Mouse (Mus musculus) forebrain, embryonic 12.5 days (tissue): Measurements from ENCODE around the gene Lrg1. TPM values are rescaled to one million over a fixed set of nuclear protein-coding genes. Genes with fewer than 3 reads are reported as not detected.
A peak's percentile ranks its signal among the peaks of the same experiment; 100 is the strongest.
"Not testable (repeated sequence)": the region's sequence is repeated elsewhere in the genome, so short reads cannot be mapped to it uniquely, and the experiment has no call there.

ENCODE experiments used
- ATAC-seq: fragments of 200-750 bp; cut with Nextera tagmentation; 2 replicates; pipeline ENCODE4 v1.8.0; 2017; ENCODE audit warnings: moderate TSS enrichment; ENCODE audit not compliant: low FRiP score
- H3K27ac ChIP-seq: fragments of 300-500 bp; sonication (generic); 2 replicates; pipeline ENCODE4 v1.5.1; 2016; ENCODE audit warnings: mild to moderate bottlenecking
- H3K27me3 ChIP-seq: fragments of 300-500 bp; sonication (generic); 2 replicates; pipeline ENCODE4 v1.6.1; 2016; ENCODE audit warnings: mild to moderate bottlenecking
- H3K36me3 ChIP-seq: fragments of 300-500 bp; sonication (generic); replicated peaks from 2 replicates; pipeline ENCODE4 v1.6.1; 2016; ENCODE audit warnings: mild to moderate bottlenecking
- H3K4me1 ChIP-seq: fragments of 300-500 bp; sonication (generic); 2 replicates; pipeline ENCODE4 v1.6.1; 2016
- H3K4me2 ChIP-seq: fragments of 300-500 bp; sonication (generic); 2 replicates; pipeline ENCODE4 v1.6.1; 2016; ENCODE audit warnings: mild to moderate bottlenecking, moderate library complexity
- H3K4me3 ChIP-seq: fragments of 300-500 bp; sonication (generic); replicated peaks from 2 replicates; pipeline ENCODE4 v1.5.1; 2016; ENCODE audit warnings: mild to moderate bottlenecking
- H3K9ac ChIP-seq: fragments of 300-500 bp; sonication (generic); 2 replicates; pipeline ENCODE4 v1.6.1; 2016; ENCODE audit warnings: mild to moderate bottlenecking
- H3K9me3 ChIP-seq: fragments of 300-500 bp; sonication (generic); 2 replicates; pipeline ENCODE4 v1.6.1; 2016
- WGBS: fragments of 180-500 bp; shearing (Covaris S2); methylation state at CpG from one replicate; pipeline ENCODE4 v1.1.7; 2016; 5-methylcytosine and 5-hydroxymethylcytosine counted together
- polyA plus RNA-seq: library from polyadenylated mRNA; unstranded; fragments of >200 nt; fragmentation: Nextera tagmentation; extraction: Ambion mirVana; gene quantifications from 2 replicates; pipeline ENCODE4 v1.2.1, GENCODE M21; 2016

Lrg1 gene
- polyA plus RNA-seq, 1 experiment from 2014 or later, result 0.27 TPM

DNA sequence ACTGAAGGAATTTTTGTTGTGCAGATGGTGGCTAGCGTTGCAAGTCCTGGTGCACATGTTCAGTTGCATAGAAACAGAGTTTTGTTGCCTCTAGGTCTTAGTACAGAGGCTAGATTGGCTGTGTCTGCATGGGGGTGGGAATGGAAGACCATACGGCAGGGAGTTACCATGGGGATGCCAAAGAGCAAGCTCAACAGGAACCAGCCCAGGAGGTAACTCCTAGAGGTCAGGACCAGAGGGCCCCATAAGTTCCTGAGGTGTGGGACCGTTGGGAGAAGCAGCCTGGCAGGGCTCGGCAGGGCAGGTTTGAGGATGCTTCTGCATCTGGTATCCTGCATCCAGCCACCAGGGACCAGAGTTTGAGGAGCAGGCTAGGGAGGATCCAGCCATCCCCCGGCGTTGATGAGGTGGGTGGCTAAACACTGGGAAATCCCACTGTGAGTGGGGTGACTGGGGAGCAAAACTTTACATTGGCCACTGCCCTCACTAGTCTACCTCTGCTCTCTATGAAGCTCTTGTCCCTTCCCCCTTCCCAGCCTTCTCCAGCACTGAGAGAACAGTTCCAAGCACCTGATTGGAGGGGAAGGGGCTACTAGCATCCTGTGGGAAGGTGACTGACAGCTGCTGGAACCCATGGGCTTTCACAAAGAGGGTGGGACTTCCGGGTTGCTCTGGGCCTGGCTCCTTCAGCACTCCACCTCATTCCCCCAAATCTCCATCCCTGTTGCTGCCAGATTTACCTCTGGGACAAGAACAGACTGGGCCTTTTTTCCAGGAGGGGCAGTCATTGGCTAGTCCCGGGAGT lies 40.8 kb downstream of the Lrg1 start:
- peak; percentile 66 for ATAC-seq
- WGBS, result 8% methylated on average over 8 of the region's 8 CpGs
- peak overlapping the region; percentile 99 for H3K4me2 ChIP-seq
- H3K4me3 ChIP-seq, result peak overlapping the region; percentile 91
- peaks cover 28% of the 10 kb centered on the region for H3K4me1 ChIP-seq
- no peaks in the 10 kb centered on the region for H3K9me3 ChIP-seq
- H3K36me3 ChIP-seq, result peaks cover 26% of the 10 kb centered on the region
- peak overlapping the region; percentile 93 for H3K9ac ChIP-seq
- H3K27me3 ChIP-seq, result no peaks in the 10 kb centered on the region
- peak overlapping the region; percentile 73 for H3K27ac ChIP-seq

DNA sequence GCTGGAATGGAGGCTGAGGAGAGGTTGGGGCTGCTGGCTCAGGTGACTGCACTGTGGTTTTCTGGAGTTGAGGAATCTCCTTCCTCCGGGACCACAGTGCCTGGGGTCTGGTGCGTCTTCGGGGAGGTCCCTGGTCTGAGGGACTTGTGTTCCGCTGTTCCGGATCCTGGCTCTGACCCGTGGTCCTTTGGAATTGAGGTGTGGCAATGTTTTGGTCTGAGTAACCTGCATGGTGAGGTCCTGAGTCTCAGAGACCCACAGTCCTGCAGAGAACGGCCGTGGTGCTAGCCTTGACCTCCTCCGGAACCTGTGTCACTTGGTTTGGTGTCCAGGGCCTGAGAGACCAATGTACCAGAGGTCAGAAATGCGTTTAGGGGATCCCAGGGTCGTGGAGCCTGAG lies 41.9 kb downstream of the Lrg1 start:
- 3% methylated on average over 10 of the region's 11 CpGs for WGBS
- H3K27ac ChIP-seq, result peak overlapping the region; percentile 69; the same call in 1 of the 2 replicates

DNA sequence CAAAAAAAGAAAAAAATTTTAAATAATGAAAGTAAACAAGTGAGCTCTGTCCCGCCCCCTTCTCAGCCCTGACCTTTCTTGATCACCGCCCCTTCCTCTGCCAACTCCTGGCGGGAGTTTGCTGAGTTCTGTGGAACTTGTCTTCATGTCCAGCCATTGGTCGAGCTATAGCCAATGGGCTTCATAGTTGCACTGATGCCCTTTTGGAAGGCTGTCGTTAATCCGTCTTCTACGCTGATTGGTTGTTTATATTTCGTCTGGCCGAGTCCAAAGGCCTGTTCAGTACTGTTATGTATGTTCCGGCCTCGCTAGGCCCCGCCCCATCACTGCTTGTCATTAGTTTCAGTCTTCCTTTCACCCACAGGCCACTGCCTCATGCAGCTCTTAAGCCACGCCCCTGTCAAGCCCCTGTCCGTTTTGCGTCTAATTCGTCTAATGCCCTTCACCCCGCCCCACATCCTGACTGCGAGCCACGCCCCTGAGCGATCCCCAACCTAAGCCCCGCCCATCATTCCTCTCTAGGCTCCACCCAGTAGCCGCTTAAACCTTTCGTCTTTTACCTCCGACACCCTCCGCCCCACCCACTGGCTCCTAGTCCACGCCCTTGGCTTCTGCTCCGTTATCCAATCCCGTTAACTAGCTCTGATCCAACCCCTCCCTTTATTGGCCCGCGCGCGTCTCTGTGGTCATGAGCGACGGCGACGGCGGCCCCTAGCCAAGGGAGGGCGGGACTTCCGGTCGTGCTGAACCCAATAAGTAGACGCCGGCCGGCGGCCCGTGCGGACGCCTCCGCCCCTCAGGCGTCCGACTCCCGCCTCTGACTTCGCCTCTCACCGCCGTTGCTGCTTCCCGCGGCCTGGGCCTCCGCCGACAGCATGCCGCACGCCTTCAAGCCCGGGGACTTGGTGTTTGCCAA lies 42.7 kb downstream of the Lrg1 start, which contains the start of gene Hdgfl2:
Gene Hdgfl2, plus strand, starts transcription at position 755 of the 916 bp plus-strand sequence.
- Histone ChIP-seq H3K27ac (peak within 1 kb of the TSS; percentile 69; the same call in 1 of the 2 replicates), H3K4me1 (peaks cover 41% of the 10 kb centered on the region), H3K27me3 (no peaks in the 10 kb centered on the region), H3K4me2 (peak within 1 kb of the TSS; percentile 99), H3K9me3 (no peaks in the 10 kb centered on the region), H3K4me3 (peak within 1 kb of the TSS; percentile 91), H3K9ac (peak within 1 kb of the TSS; percentile 93), H3K36me3 (peaks cover 18% of the 10 kb centered on the region)
- under 1% methylated on average over 61 of the region's 61 CpGs for WGBS
- ATAC-seq, result peak; percentile 92

More for the DNA sequence above, 41.9 kb downstream of the Lrg1 start:
- H3K4me1 ChIP-seq, result peaks cover 37% of the 10 kb centered on the region
- no peaks in the 10 kb centered on the region for H3K27me3 ChIP-seq
- peak overlapping the region; percentile 93 for H3K9ac ChIP-seq
- peak overlapping the region; percentile 91 for H3K4me3 ChIP-seq
- peak overlapping the region; percentile 99 for H3K4me2 ChIP-seq
- no peak; the same call in 1 of the 2 replicates for ATAC-seq
- H3K9me3 ChIP-seq, result no peaks in the 10 kb centered on the region
- peaks cover 22% of the 10 kb centered on the region for H3K36me3 ChIP-seq

DNA sequence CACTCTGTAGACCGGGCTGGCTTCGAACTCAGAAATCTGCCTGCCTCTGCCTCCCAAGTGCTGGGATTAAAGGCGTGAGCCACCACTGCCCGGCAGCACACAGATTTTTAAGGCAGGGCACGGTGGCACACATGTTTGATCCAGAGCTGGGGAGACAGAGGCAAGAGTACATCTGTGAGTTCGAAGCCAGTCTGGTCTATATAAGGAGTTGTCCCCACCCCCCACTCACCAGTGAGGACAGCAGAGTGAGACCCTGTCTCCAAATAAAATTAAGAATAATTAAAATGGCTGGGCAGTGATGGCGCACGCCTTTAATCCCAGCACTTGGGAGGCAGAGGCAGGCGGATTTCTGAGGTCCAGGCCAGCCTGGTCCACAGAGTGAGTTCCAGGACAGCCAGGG lies 43.4 kb downstream of the Lrg1 start:
- H3K4me1 ChIP-seq, result peaks cover 47% of the 10 kb centered on the region
- ATAC-seq, H3K9ac ChIP-seq, H3K9me3 ChIP-seq, H3K27me3 ChIP-seq: not testable (repeated sequence)
- H3K36me3 ChIP-seq, result peaks cover 13% of the 10 kb centered on the region
- H3K4me3 ChIP-seq, result peak overlapping the region; percentile 91; the same call in 1 of the 2 replicates
- peak overlapping the region; percentile 42 for H3K4me2 ChIP-seq
- WGBS, result 72% methylated on average over 9 of the region's 9 CpGs
- H3K27ac ChIP-seq, result peak overlapping the region; percentile 59; the same call in 1 of the 2 replicates

DNA sequence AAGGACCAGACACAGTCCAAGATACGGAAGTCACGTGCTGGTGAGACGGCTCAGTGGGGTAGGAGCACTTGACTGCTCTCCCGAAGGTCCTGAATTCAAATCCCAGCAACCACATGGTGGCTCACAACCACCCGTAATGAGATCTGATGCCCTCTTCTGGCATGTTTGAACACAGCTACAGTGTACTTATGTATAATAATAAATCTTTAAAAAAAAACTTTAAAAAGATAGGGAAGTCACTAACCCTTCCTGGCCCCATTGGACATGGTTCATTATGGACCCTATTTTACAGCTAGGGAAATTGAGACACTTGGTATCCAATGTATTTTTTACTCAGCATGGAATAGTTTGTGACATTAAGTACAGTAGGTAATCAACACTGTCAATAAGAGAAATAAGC lies 44.3 kb downstream of the Lrg1 start:
- Histone ChIP-seq H3K9ac (no peak overlapping the region), H3K36me3 (peaks cover 10% of the 10 kb centered on the region), H3K4me3 (no peak overlapping the region), H3K9me3 (no peaks in the 10 kb centered on the region), H3K4me2 (no peak overlapping the region), H3K27ac (no peak overlapping the region), H3K4me1 (peaks cover 47% of the 10 kb centered on the region), H3K27me3 (no peaks in the 10 kb centered on the region)
- WGBS, result 95% methylated on average over 5 of the region's 5 CpGs
- ATAC-seq, result no peak

DNA sequence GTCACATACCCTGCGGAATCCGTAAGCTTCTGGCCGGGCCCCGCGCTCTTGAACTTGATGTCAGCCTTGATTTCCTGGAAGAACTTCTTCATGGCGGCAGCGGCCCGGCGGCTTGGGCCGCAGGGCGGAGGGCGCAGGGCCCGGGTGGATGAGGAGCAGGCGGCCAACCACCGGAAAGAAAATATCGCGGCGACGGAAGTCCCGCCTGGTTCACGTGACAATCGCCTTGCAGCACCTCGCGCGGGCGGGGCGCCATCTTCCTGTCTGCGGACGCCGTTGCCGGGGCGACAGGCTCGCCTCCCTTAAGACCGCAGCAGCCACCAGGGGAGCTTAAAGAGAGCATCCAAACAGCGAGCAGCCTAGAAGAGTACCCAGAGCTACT lies 47.0 kb downstream of the Lrg1 start, which contains the start of gene Ubxn6:
Gene Ubxn6, minus strand, starts transcription at position 202 of the 382 bp plus-strand sequence.
- Histone ChIP-seq H3K9ac (peak within 1 kb of the TSS; percentile 71), H3K36me3 (peaks cover 32% of the 10 kb centered on the region), H3K27ac (peak within 1 kb of the TSS; percentile 92), H3K27me3 (no peaks in the 10 kb centered on the region), H3K4me3 (peak within 1 kb of the TSS; percentile 62), H3K9me3 (no peaks in the 10 kb centered on the region), H3K4me1 (peaks cover 22% of the 10 kb centered on the region), H3K4me2 (peak within 1 kb of the TSS; percentile 76)
- under 1% methylated on average over 35 of the region's 35 CpGs for WGBS
- peak; percentile 56 for ATAC-seq

DNA sequence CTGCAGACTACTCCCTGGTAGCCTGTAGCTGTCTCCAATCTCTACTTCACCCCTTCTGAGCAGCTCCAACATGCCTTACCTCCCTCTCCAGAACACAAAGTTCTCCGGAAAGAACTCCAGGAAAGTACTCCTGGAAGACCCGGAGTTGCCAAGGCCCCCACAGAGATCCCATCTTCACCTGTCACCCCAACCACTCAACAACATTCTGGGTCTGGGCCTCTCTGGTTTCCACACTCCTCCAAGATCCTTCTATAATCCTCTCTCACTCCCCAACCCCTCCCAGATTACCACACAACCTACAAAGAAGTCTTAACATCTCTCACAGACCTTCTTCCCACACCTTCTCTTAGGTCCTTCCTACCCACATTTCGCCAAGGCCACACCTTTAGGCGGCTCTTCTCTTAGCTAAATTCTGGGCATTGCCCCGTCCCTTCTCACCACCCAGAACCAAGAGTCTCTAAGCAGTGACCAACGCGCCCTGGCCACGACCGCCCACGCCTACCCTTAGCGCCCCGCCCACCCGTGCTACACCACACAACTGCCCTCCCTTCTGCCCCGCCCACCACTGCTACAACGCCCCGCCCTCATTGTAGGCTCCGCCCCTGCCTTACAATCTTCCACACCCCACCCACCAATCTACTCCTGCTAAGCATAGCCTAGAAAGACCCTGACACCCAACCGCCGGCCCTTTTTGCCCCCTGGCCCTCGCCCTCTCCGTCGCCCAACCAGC lies 47.5 kb downstream of the Lrg1 start:
- H3K27me3 ChIP-seq, result no peaks in the 10 kb centered on the region
- peak overlapping the region; percentile 71 for H3K9ac ChIP-seq
- peak overlapping the region; percentile 76 for H3K4me2 ChIP-seq
- no peaks in the 10 kb centered on the region for H3K9me3 ChIP-seq
- H3K36me3 ChIP-seq, result peaks cover 38% of the 10 kb centered on the region
- 9% methylated on average over 21 of the region's 22 CpGs for WGBS
- peaks cover 22% of the 10 kb centered on the region for H3K4me1 ChIP-seq
- peak overlapping the region; percentile 92 for H3K27ac ChIP-seq
- H3K4me3 ChIP-seq, result peak overlapping the region; percentile 62
- peak; percentile 14 for ATAC-seq

DNA sequence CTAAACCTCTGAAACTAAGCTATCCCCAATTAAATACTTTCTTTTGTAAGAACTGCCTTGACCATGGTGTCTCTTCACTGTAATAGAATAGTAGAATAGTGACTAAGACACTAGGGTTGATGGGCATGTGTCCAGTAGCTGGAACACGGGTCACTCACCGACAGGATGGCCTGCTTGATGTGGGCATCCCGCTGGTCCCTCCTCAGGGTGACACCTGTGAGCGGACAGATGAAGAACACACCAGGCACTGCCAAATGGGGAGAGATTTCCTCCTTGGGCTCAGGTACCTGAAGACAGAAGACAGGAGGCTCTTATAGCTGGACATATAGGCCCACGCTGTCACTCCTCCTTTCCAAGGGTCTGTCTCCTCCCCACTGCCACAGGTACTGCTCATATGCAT lies 49.6 kb downstream of the Lrg1 start:
- H3K4me1 ChIP-seq, result peaks cover 19% of the 10 kb centered on the region
- no peak overlapping the region for H3K4me2 ChIP-seq
- H3K9me3 ChIP-seq, result no peaks in the 10 kb centered on the region
- no peak overlapping the region for H3K4me3 ChIP-seq
- 91% methylated on average over 5 of the region's 5 CpGs for WGBS
- no peaks in the 10 kb centered on the region for H3K27me3 ChIP-seq
- ATAC-seq, result no peak
- no peak overlapping the region for H3K9ac ChIP-seq
- H3K36me3 ChIP-seq, result peaks cover 58% of the 10 kb centered on the region
- H3K27ac ChIP-seq, result no peak overlapping the region

DNA sequence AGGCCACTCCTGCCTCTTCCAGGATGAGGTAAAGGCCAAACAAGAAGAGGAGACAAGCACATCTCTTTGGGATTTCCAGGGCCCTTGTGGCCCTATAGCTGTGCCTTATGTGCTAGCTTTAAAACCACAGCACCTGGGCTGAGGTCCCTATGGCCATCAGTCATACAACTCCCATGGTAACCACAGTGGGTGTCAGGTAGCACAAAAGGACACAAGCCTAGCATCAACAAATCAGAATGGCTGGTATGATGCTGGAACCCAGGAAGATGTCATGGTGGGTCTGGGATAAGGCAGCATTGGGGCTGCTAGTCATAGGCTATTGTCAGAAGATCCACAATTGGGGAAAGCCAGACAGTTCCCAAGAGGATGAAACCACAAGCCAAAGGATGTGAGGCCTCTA lies 50.7 kb downstream of the Lrg1 start:
- H3K4me2 ChIP-seq, result no peak overlapping the region
- no peak overlapping the region for H3K9ac ChIP-seq
- H3K4me3 ChIP-seq, result no peak overlapping the region
- no peaks in the 10 kb centered on the region for H3K9me3 ChIP-seq
- no peak for ATAC-seq
- no peaks in the 10 kb centered on the region for H3K27me3 ChIP-seq
- H3K27ac ChIP-seq, result no peak overlapping the region
- H3K36me3 ChIP-seq, result peaks cover 69% of the 10 kb centered on the region
- H3K4me1 ChIP-seq, result peaks cover 19% of the 10 kb centered on the region
